Mouse (Mus musculus) olfactory bulb, adult 2 months (tissue): ENCODE results near the gene Elf2. TPM values are rescaled to one million over a fixed set of nuclear protein-coding genes. Genes with fewer than 3 reads are reported as not detected.

Source experiments
- H3K27ac ChIP-seq: fragments of 200-500 bp; 2 replicates; pipeline ENCODE4 v1.5.1; 2012; ENCODE audit warnings: low read depth, low read length; ENCODE audit not compliant: insufficient read depth
- H3K4me1 ChIP-seq: fragments of 200-500 bp; 2 replicates; pipeline ENCODE4 v1.6.1; 2012; ENCODE audit warnings: low read length; ENCODE audit not compliant: control insufficient read depth, insufficient read depth
- H3K4me3 ChIP-seq: fragments of 200-500 bp; 2 replicates; pipeline ENCODE4 v1.5.1; 2012; ENCODE audit warnings: mild to moderate bottlenecking, low read depth, low read length, moderate library complexity; ENCODE audit not compliant: insufficient read depth
- CTCF ChIP-seq: fragments of 200-500 bp; IDR thresholded peaks from 2 replicates; pipeline ENCODE4 v1.5.1; 2012; ENCODE audit warnings: low read depth, mild to moderate bottlenecking, low read length, moderate library complexity; ENCODE audit not compliant: insufficient read depth
- POLR2A ChIP-seq: fragments of 200-500 bp; IDR thresholded peaks from 2 replicates; pipeline ENCODE4 v1.6.1; 2012; ENCODE audit warnings: mild to moderate bottlenecking, low read depth, low read length, moderate library complexity; ENCODE audit not compliant: insufficient read depth
- WGBS: fragments of 180-500 bp; shearing (Covaris S2); methylation state at CpG from one replicate; pipeline ENCODE4 v1.1.7; 2018; 5-methylcytosine and 5-hydroxymethylcytosine counted together
- polyA plus RNA-seq: library from polyadenylated mRNA; stranded (reverse); fragments of >200 nt; gene quantifications from 2 replicates; pipeline ENCODE4 v1.2.4, GENCODE M21; 2012; ENCODE audit warnings: low replicate concordance; ENCODE audit not compliant: missing spikeins, insufficient read depth, insufficient read length

Elf2 gene
- polyA plus RNA-seq, 1 experiment: not detected

GRCm38 (mm10) chr3:51339734-51340551 lies 520 bp downstream of the Elf2 start:
- Histone ChIP-seq H3K4me1 (0 out of 2 replicates have a peak, but pooled peaks cover 6% of the 10 kb centered on the region), H3K27ac (peak overlapping the region; percentile 73), H3K4me3 (peak overlapping the region; percentile 74)
- under 1% methylated on average over 109 of the region's 113 CpGs for WGBS
- TF ChIP-seq POLR2A: no peak
- TF ChIP-seq CTCF: peak; percentile 21; the same call in 1 of the 2 replicates

GRCm38 (mm10) chr3:51339378-51339733 lies 1.1 kb downstream of the Elf2 start:
- no peak for TF ChIP-seq POLR2A
- no peak for TF ChIP-seq CTCF
- 2% methylated on average over 9 of the region's 9 CpGs for WGBS
- H3K4me3 ChIP-seq: peak overlapping the region; percentile 74
- no peak overlapping the region for H3K27ac ChIP-seq
- peaks cover 6% of the 10 kb centered on the region; the same call in 1 of the 2 replicates for H3K4me1 ChIP-seq

DNA sequence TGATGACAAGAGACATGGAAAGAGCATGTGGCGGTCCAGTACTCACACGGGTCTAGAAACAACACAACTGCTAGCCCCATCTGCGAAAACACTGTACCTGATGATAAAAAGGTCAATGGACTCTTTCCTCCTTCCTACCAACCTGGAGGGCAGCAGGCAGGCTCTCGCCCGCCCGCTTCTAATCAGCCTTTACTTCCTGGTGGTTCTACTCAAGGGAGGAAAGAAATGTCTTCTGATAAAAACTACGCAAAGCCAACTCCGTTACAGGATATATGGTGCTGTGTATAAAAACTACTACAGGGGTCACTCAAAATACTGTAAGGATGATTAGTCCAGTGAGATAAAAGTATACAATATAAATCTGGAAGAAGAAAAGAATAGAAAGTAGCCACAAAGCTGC lies 5.1 kb downstream of the Elf2 start:
- TF ChIP-seq POLR2A: no peak
- TF ChIP-seq CTCF: no peak
- peaks cover 12% of the 10 kb centered on the region for H3K4me1 ChIP-seq
- no peak overlapping the region for H3K27ac ChIP-seq
- H3K4me3 ChIP-seq: no peak overlapping the region
- 95% methylated on average over 8 of the region's 8 CpGs for WGBS

DNA sequence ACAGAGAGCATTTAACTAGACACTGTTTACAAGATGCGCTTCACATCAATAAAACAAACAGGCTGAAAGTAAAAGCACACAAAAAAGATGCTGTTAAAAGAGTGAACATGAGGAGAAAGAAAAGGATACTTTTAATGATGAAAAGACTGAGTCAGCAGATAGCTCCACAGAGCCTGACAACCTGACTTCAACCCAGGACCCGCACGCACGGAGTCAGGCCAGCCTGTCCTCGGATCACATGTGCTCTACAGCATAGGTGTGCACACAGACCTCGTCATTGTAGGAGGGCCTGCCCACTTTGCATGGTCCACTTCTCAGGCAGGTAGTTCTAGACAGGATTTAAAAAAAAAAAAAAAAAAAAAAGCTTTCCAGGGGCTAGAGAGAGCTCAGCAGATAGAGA lies 6.5 kb downstream of the Elf2 start:
- 73% methylated on average over 6 of the region's 6 CpGs for WGBS
- TF ChIP-seq CTCF (no peak), POLR2A (no peak)
- Histone ChIP-seq H3K27ac (no peak overlapping the region), H3K4me3 (no peak overlapping the region), H3K4me1 (peaks cover 22% of the 10 kb centered on the region)

DNA sequence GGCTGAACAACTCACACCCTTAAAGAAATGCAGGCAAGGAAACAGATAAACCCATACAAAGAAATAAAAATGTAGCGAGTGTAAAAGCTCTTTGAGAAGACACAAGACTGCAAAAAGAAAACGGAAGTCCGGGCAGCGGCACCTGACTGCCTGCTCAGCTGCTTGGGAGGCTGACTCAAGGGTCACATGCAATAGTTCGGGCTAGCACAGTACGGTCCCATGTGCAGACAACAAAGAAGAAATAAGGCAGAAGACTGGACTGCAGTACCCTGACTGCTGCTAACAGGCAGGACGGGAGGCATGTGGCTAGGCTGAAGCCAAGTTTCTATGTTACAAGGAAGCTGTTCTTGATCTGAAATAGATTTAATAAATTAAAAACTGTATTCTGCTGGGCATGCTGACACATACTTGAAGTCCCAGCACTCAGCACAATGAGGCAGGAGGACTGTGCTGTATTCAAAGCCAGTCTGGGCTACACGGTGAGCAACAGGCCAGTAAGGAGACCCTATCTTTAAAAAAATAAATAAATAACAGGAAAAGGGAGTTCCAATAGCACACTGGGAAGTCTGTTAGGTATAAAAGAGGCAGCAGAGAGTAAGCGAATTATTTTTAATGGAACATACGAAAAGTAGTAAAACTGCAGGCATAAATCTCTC lies 7.1 kb downstream of the Elf2 start:
- no peak overlapping the region for H3K4me3 ChIP-seq
- no peak overlapping the region for H3K27ac ChIP-seq
- H3K4me1 ChIP-seq: peaks cover 23% of the 10 kb centered on the region
- TF ChIP-seq CTCF (no peak), POLR2A (no peak)
- 20% methylated on average over 10 of the region's 10 CpGs for WGBS

- TF ChIP-seq CTCF: no peak
- no peak for TF ChIP-seq POLR2A
- Histone ChIP-seq H3K27ac (no peak overlapping the region), H3K4me3 (no peak overlapping the region), H3K4me1 (peaks cover 24% of the 10 kb centered on the region)
- WGBS: 70% methylated on average over 14 of the region's 14 CpGs
Observed at GRCm38 (mm10) chr3:51330086-51330485, 10.4 kb downstream of the Elf2 start.

DNA sequence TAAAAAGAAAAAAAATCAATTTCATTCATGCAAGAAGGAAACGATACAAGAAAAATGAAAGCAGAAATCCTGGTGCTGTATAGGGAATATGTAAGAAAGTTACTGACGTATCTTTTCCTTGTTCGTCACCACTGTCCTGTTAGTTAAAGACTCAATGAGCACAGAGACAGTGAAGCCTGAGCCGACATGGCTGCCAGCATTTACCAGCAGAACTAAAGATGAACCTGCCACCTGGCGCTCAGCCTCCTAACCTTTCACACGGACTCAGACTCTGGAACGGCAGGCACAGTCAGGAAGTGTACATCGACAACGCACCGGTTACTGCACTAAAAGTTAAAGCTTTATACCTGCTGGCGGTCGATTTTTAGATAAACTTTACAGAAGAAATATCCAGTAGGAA lies 11.9 kb downstream of the Elf2 start:
- no peak overlapping the region for H3K4me3 ChIP-seq
- TF ChIP-seq CTCF (no peak), POLR2A (no peak)
- peaks cover 19% of the 10 kb centered on the region for H3K4me1 ChIP-seq
- no peak overlapping the region for H3K27ac ChIP-seq
- 86% methylated on average over 12 of the region's 12 CpGs for WGBS

DNA sequence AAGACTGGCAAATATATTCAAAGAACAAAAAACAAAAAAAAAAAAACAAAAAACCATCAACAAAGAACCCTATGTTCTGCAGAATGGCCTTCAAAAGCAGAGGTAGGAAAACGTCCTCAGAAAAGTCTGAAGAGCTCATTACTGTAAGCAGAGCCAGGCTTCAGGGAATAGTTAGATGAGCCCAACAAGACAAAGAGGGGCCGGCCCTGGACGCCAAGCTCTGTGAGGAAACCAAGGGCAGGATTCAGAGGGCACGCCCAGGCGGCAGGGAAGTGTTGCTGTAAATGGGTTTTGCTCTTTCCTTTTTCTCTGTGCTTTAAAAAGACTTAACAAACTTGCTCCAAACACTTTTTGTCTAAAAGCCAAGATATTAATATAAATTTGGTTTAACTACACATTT lies 12.6 kb downstream of the Elf2 start:
- no peak for TF ChIP-seq POLR2A
- TF ChIP-seq CTCF: no peak
- Histone ChIP-seq H3K27ac (no peak overlapping the region), H3K4me1 (peaks cover 14% of the 10 kb centered on the region), H3K4me3 (no peak overlapping the region)
- 62% methylated on average over 5 of the region's 5 CpGs for WGBS

GRCm38 (mm10) chr3:51327429-51327797 lies 13.1 kb downstream of the Elf2 start:
- Histone ChIP-seq H3K27ac (no peak overlapping the region), H3K4me1 (peaks cover 14% of the 10 kb centered on the region), H3K4me3 (no peak overlapping the region)
- TF ChIP-seq CTCF: no peak
- TF ChIP-seq POLR2A: no peak
- 83% methylated on average over 5 of the region's 5 CpGs for WGBS
